21 mouse cellular contexts compared by ENCODE assay signal in the genomic region with DNA sequence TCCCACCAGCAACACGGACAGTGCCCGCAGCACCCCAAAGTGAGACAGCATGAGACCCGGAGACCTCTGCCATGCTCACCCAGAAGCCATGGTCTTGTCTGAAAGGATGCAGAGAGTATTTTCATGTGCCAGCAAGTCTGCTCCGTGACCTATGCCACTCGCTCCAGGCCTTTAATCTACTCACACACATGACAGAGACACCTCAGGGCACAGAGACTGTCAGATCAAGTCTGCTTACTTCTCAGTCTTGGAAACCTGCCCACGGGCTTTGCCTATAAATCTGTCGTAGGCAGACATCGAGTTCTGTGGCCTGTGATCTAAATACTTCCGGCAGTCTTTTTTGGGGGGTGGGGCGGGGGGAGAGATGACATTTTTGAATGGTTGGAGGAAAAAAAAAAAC. TPM values are rescaled to one million over a fixed set of nuclear protein-coding genes. Genes with fewer than 3 reads are reported as not detected.
A peak's percentile ranks its signal among the peaks of the same experiment; 100 is the strongest.
DNase-seq lines count a peak whose midpoint lies in the region.
"Had no signal": no experiment of that assay in that cellular context is flagged by ENCODE, and none has a peak within 500 bp of the region (broad histone marks: within the 10 kb centered on the region; RNA-seq: fewer than 3 reads in every experiment).

No protein-coding gene starts in this region.

- DNase-seq in adrenal gland, adult 2 months: peak; percentile 46
- no peak for DNase-seq in adrenal gland, postnatal 4 days (ENCODE audit: low spot score in 2 of 2)
- DNase-seq in kidney, postnatal 4 days: peak; percentile 36 to 50
- DNase-seq in kidney, adult 11 months: no peak
- DNase-seq in adrenal gland, postnatal 14 days: peak; percentile 63
- DNase-seq in mesoderm, embryonic 11.5 days (ENCODE audit: low read depth, low spot score): peak; percentile 31
- DNase-seq in c-Kit-positive CD71-positive TER-119-positive erythroid progenitor cells, embryonic 14.5 days (ENCODE audit: low spot score): no peak
- no peak for DNase-seq in cerebellum, adult 9-11 months
- DNase-seq: cerebellum, adult 2 months; forebrain, postnatal 0 days; heart, postnatal 4 days; layer of hippocampus, adult 9-11 months; lung, adult 2 months; right cerebral cortex, adult 18-20 months had no signal

RNA-seq across cellular contexts. Expression of a gene that starts 38.3 kb away (rescaled TPM):
- 10 to 100 TPM in 1 of 2 experiments, 1 to 10 TPM in 1; 8.9 to 13.2 TPM for total RNA-seq in adrenal gland, adult 2 months (2021)
- polyA plus RNA-seq in adrenal gland, adult 2 months (2012; rRNA removed): 2.7 and 3.4 TPM in 2 replicates
- total RNA-seq in adrenal gland, postnatal 4 days (2021): 10 to 100 TPM; 12.7 to 13.6 TPM
- 10.6 and 11.0 TPM in 2 replicates for total RNA-seq in adrenal gland, postnatal 14 days (2021)
- total RNA-seq: heart, postnatal 4 days; liver, adult 2 months; monocyte, adult 5-6 weeks had no signal
- polyA plus RNA-seq: erythroblast, embryonic 14.5 days; heart, embryonic 11.5 days; kidney, embryonic 15.5 days; liver, adult 2 months; neural tube, embryonic 14.5 days; thymus, postnatal 0 days had no signal

Comparison
In these comparisons a context has a peak if more than half of its experiments do, and no peak if none do; other contexts are left out.
1. DNase-seq: peak in adrenal gland, adult 2 months (single experiment), kidney, postnatal 4 days (2 of 2), adrenal gland, postnatal 14 days (single experiment) and mesoderm, embryonic 11.5 days (single experiment); none in adrenal gland, postnatal 4 days (0 of 2), kidney, adult 11 months (single experiment), c-Kit-positive CD71-positive TER-119-positive erythroid progenitor cells, embryonic 14.5 days (single experiment) and cerebellum, adult 9-11 months (single experiment).